Mouse (Mus musculus) intestine, embryonic 15.5 days (tissue): ENCODE results near the gene Igfbp4. TPM values are rescaled to one million over a fixed set of nuclear protein-coding genes. Genes with fewer than 3 reads are reported as not detected.

Source experiments
- ATAC-seq: fragments of 200-750 bp; cut with Nextera tagmentation; 2 replicates; pipeline ENCODE4 v1.8.0; 2017; ENCODE audit warnings: moderate TSS enrichment, moderate library complexity
- H3K27ac ChIP-seq: fragments of 300-500 bp; sonication (generic); 2 replicates; pipeline ENCODE4 v1.5.1; 2015; ENCODE audit warnings: mild to moderate bottlenecking, inconsistent platforms
- H3K27me3 ChIP-seq: fragments of 300-500 bp; sonication (generic); replicated peaks from 2 replicates; pipeline ENCODE4 v1.6.1; 2015; ENCODE audit warnings: inconsistent platforms
- H3K36me3 ChIP-seq: fragments of 300-500 bp; sonication (generic); 2 replicates; pipeline ENCODE4 v1.6.1; 2015; ENCODE audit warnings: inconsistent platforms
- H3K4me1 ChIP-seq: fragments of 300-500 bp; sonication (generic); replicated peaks from 2 replicates; pipeline ENCODE4 v1.6.1; 2015; ENCODE audit warnings: inconsistent platforms
- H3K4me2 ChIP-seq: fragments of 300-500 bp; sonication (generic); replicated peaks from 2 replicates; pipeline ENCODE4 v1.6.1; 2015; ENCODE audit warnings: mild to moderate bottlenecking, inconsistent platforms
- H3K4me3 ChIP-seq: fragments of 300-500 bp; sonication (generic); replicated peaks from 2 replicates; pipeline ENCODE4 v1.5.1; 2015; ENCODE audit warnings: inconsistent platforms
- H3K9ac ChIP-seq: fragments of 300-500 bp; sonication (generic); 2 replicates; pipeline ENCODE4 v1.6.1; 2015; ENCODE audit warnings: inconsistent platforms
- H3K9me3 ChIP-seq: fragments of 300-500 bp; sonication (generic); 2 replicates; pipeline ENCODE4 v1.6.1; 2016; ENCODE audit warnings: inconsistent platforms
- WGBS: fragments of 180-500 bp; shearing (Covaris S2); methylation state at CpG from one replicate; pipeline ENCODE4 v1.1.7; 2015; 5-methylcytosine and 5-hydroxymethylcytosine counted together
- polyA plus RNA-seq: library from polyadenylated mRNA; unstranded; fragments of >200 nt; fragmentation: Nextera tagmentation; extraction: Ambion mirVana; gene quantifications from 2 replicates; pipeline ENCODE4 v1.2.1, GENCODE M21; 2015

Gene Igfbp4
- polyA plus RNA-seq, 1 experiment from 2014 or later: 441 TPM

GRCm38 (mm10) chr11:99067591-99067990, 26.5 kb downstream of the Igfbp4 start:
- H3K4me3 ChIP-seq: no peak overlapping the region
- no peaks in the 10 kb centered on the region for H3K9me3 ChIP-seq
- no peak for ATAC-seq
- no peaks in the 10 kb centered on the region for H3K27me3 ChIP-seq
- H3K4me2 ChIP-seq: no peak overlapping the region
- 89% methylated on average over 8 of the region's 8 CpGs for WGBS
- no peaks in the 10 kb centered on the region for H3K36me3 ChIP-seq
- H3K4me1 ChIP-seq: peaks cover 25% of the 10 kb centered on the region
- H3K9ac ChIP-seq: no peak overlapping the region
- no peak overlapping the region for H3K27ac ChIP-seq

- 77% methylated on average over 5 of the region's 5 CpGs for WGBS
- H3K9me3 ChIP-seq: no peaks in the 10 kb centered on the region
- no peaks in the 10 kb centered on the region for H3K36me3 ChIP-seq
- H3K4me1 ChIP-seq: peaks cover 20% of the 10 kb centered on the region
- no peaks in the 10 kb centered on the region for H3K27me3 ChIP-seq
- no peak overlapping the region for H3K27ac ChIP-seq
- no peak overlapping the region for H3K4me2 ChIP-seq
- no peak for ATAC-seq
- H3K4me3 ChIP-seq: no peak overlapping the region
- no peak overlapping the region for H3K9ac ChIP-seq
These were observed 27.4 kb downstream of the Igfbp4 start for GRCm38 (mm10) chr11:99068455-99068854.

- H3K9ac ChIP-seq: no peak overlapping the region
- WGBS: 22% methylated on average over 6 of the region's 6 CpGs
These were observed 30.8 kb downstream of the Igfbp4 start for GRCm38 (mm10) chr11:99071866-99072265.

GRCm38 (mm10) chr11:99073781-99074180, 32.7 kb downstream of the Igfbp4 start:
- H3K4me1 ChIP-seq: peaks cover 11% of the 10 kb centered on the region; the same call in 1 of the 2 replicates
- 65% methylated on average over 5 of the region's 5 CpGs for whole genome bisulfite sequencing

More at GRCm38 (mm10) chr11:99071866-99072265, 30.8 kb downstream of the Igfbp4 start:
- Histone ChIP-seq H3K27me3 (no peaks in the 10 kb centered on the region), H3K4me3 (no peak overlapping the region), H3K36me3 (no peaks in the 10 kb centered on the region), H3K27ac (no peak overlapping the region), H3K9me3 (no peaks in the 10 kb centered on the region), H3K4me1 (peaks cover 11% of the 10 kb centered on the region; the same call in 1 of the 2 replicates), H3K4me2 (no peak overlapping the region)
- ATAC-seq: no peak; the same call in 1 of the 2 replicates

GRCm38 (mm10) chr11:99076744-99077319, 35.8 kb downstream of the Igfbp4 start:
- Histone ChIP-seq H3K9me3 (no peaks in the 10 kb centered on the region), H3K9ac (no peak overlapping the region), H3K27ac (no peak overlapping the region), H3K36me3 (no peaks in the 10 kb centered on the region), H3K27me3 (no peaks in the 10 kb centered on the region), H3K4me1 (peaks cover 5% of the 10 kb centered on the region; the same call in 1 of the 2 replicates), H3K4me3 (no peak overlapping the region), H3K4me2 (no peak overlapping the region)
- ATAC-seq: no peak
- whole genome bisulfite sequencing: 49% methylated on average over 5 of the region's 5 CpGs

More at GRCm38 (mm10) chr11:99073781-99074180, 32.7 kb downstream of the Igfbp4 start:
- H3K27me3 ChIP-seq: no peaks in the 10 kb centered on the region
- no peak for ATAC-seq
- H3K4me2 ChIP-seq: no peak overlapping the region
- no peaks in the 10 kb centered on the region for H3K36me3 ChIP-seq
- H3K27ac ChIP-seq: no peak overlapping the region
- H3K9ac ChIP-seq: no peak overlapping the region
- H3K9me3 ChIP-seq: no peaks in the 10 kb centered on the region
- H3K4me3 ChIP-seq: no peak overlapping the region

GRCm38 (mm10) chr11:99077869-99078268, 36.8 kb downstream of the Igfbp4 start:
- Histone ChIP-seq H3K4me3 (no peak overlapping the region), H3K4me1 (peaks cover 6% of the 10 kb centered on the region), H3K27me3 (no peaks in the 10 kb centered on the region), H3K27ac (no peak overlapping the region), H3K36me3 (no peaks in the 10 kb centered on the region), H3K9ac (no peak overlapping the region), H3K4me2 (no peak overlapping the region), H3K9me3 (no peaks in the 10 kb centered on the region)
- ATAC-seq: no peak
- 62% methylated on average over 8 of the region's 8 CpGs for WGBS

GRCm38 (mm10) chr11:99080902-99081543, 40.0 kb downstream of the Igfbp4 start:
- peaks cover 6% of the 10 kb centered on the region for H3K4me1 ChIP-seq
- WGBS: 84% methylated on average over 9 of the region's 9 CpGs
- no peak overlapping the region for H3K9ac ChIP-seq
- no peak overlapping the region for H3K4me2 ChIP-seq
- H3K9me3 ChIP-seq: no peaks in the 10 kb centered on the region
- no peaks in the 10 kb centered on the region for H3K36me3 ChIP-seq
- H3K27ac ChIP-seq: no peak overlapping the region
- no peak for ATAC-seq
- no peaks in the 10 kb centered on the region for H3K27me3 ChIP-seq
- no peak overlapping the region for H3K4me3 ChIP-seq

- Histone ChIP-seq H3K4me2 (no peak overlapping the region), H3K4me1 (peaks cover 6% of the 10 kb centered on the region), H3K9ac (no peak overlapping the region), H3K9me3 (no peaks in the 10 kb centered on the region), H3K4me3 (no peak overlapping the region), H3K27ac (no peak overlapping the region), H3K36me3 (no peaks in the 10 kb centered on the region), H3K27me3 (no peaks in the 10 kb centered on the region)
- no peak for ATAC-seq
- WGBS: 62% methylated on average over 3 of the region's 3 CpGs
These were observed 40.5 kb downstream of the Igfbp4 start for GRCm38 (mm10) chr11:99081566-99081965.

GRCm38 (mm10) chr11:99082098-99082497, 41.1 kb downstream of the Igfbp4 start:
- H3K27ac ChIP-seq: no peak overlapping the region
- 50% methylated on average over 8 of the region's 8 CpGs for WGBS

GRCm38 (mm10) chr11:99083516-99083915, 42.5 kb downstream of the Igfbp4 start:
- no peak for ATAC-seq

More at GRCm38 (mm10) chr11:99082098-99082497, 41.1 kb downstream of the Igfbp4 start:
- no peaks in the 10 kb centered on the region for H3K9me3 ChIP-seq
- H3K27me3 ChIP-seq: no peaks in the 10 kb centered on the region
- H3K4me1 ChIP-seq: peaks cover 4% of the 10 kb centered on the region
- no peak overlapping the region for H3K4me2 ChIP-seq
- no peak overlapping the region for H3K4me3 ChIP-seq
- peak; percentile 55; the same call in 1 of the 2 replicates for ATAC-seq
- no peaks in the 10 kb centered on the region for H3K36me3 ChIP-seq
- no peak overlapping the region for H3K9ac ChIP-seq

GRCm38 (mm10) chr11:99084366-99084765, 43.3 kb downstream of the Igfbp4 start:
- Histone ChIP-seq H3K27ac (no peak overlapping the region), H3K27me3 (no peaks in the 10 kb centered on the region), H3K9me3 (no peaks in the 10 kb centered on the region), H3K4me2 (no peak overlapping the region), H3K9ac (no peak overlapping the region), H3K4me1 (peaks cover 13% of the 10 kb centered on the region), H3K36me3 (no peaks in the 10 kb centered on the region), H3K4me3 (no peak overlapping the region)
- WGBS: 70% methylated on average over 9 of the region's 9 CpGs
- no peak for ATAC-seq

More at GRCm38 (mm10) chr11:99083516-99083915, 42.5 kb downstream of the Igfbp4 start:
- WGBS: 93% methylated on average over 8 of the region's 8 CpGs
- Histone ChIP-seq H3K27me3 (no peaks in the 10 kb centered on the region), H3K9ac (no peak overlapping the region), H3K9me3 (no peaks in the 10 kb centered on the region), H3K4me3 (no peak overlapping the region), H3K4me1 (peaks cover 5% of the 10 kb centered on the region), H3K36me3 (no peaks in the 10 kb centered on the region), H3K27ac (no peak overlapping the region), H3K4me2 (no peak overlapping the region)

- WGBS: 24% methylated on average over 2 of the region's 2 CpGs
- Histone ChIP-seq H3K9me3 (no peaks in the 10 kb centered on the region), H3K36me3 (no peaks in the 10 kb centered on the region), H3K4me3 (no peak overlapping the region), H3K9ac (no peak overlapping the region), H3K27me3 (no peaks in the 10 kb centered on the region), H3K27ac (no peak overlapping the region), H3K4me2 (peak overlapping the region; percentile 33), H3K4me1 (peaks cover 13% of the 10 kb centered on the region)
- ATAC-seq: no peak
These were observed 47.4 kb downstream of the Igfbp4 start for GRCm38 (mm10) chr11:99088486-99088885.
